Mouse (Mus musculus) heart, postnatal 0 days (tissue): ENCODE results near the gene Tcea3. TPM values are rescaled to one million over a fixed set of nuclear protein-coding genes. Genes with fewer than 3 reads are reported as not detected.

Source experiments
- ATAC-seq: fragments of 200-750 bp; cut with Nextera tagmentation; 2 replicates; pipeline ENCODE4 v1.8.0; 2017; ENCODE audit warnings: low read depth, moderate number of reproducible peaks, moderate library complexity; ENCODE audit not compliant: insufficient read depth
- DNase-seq: peaks from one replicate; pipeline ENCODE4 v3.0.0-alpha.2; 2016; ENCODE audit warnings: low spot score
- H3K27ac ChIP-seq: fragments of 300-500 bp; sonication (generic); 2 replicates; pipeline ENCODE4 v1.5.1; 2014; ENCODE audit warnings: low read depth, mild to moderate bottlenecking
- H3K27me3 ChIP-seq: fragments of 300-500 bp; sonication (generic); 2 replicates; pipeline ENCODE4 v1.6.1; 2014; ENCODE audit warnings: low read length, mixed read lengths; ENCODE audit not compliant: control insufficient read depth, insufficient read depth
- H3K36me3 ChIP-seq: fragments of 300-500 bp; sonication (generic); replicated peaks from 2 replicates; pipeline ENCODE4 v1.6.1; 2014; ENCODE audit warnings: low read length, mixed read lengths; ENCODE audit not compliant: control insufficient read depth, insufficient read depth
- H3K4me1 ChIP-seq: fragments of 300-500 bp; sonication (generic); 2 replicates; pipeline ENCODE4 v1.6.1; 2014; ENCODE audit warnings: antibody characterized with exemption; ENCODE audit not compliant: control insufficient read depth, insufficient read depth
- H3K4me2 ChIP-seq: fragments of 300-500 bp; sonication (generic); 2 replicates; pipeline ENCODE4 v1.6.1; 2014; ENCODE audit warnings: low read depth, mild to moderate bottlenecking, low read length, moderate library complexity
- H3K4me3 ChIP-seq: fragments of 300-500 bp; sonication (generic); 2 replicates; pipeline ENCODE4 v1.5.1; 2014; ENCODE audit warnings: low read depth, low read length
- H3K9ac ChIP-seq: fragments of 300-500 bp; sonication (generic); replicated peaks from 2 replicates; pipeline ENCODE4 v1.6.1; 2014; ENCODE audit warnings: low read depth, low read length, mixed read lengths
- H3K9me3 ChIP-seq: fragments of 300-500 bp; sonication (generic); replicated peaks from 2 replicates; pipeline ENCODE4 v1.6.1; 2016; ENCODE audit warnings: low read length; ENCODE audit not compliant: control insufficient read depth
- CTCF ChIP-seq: IDR thresholded peaks from 2 replicates; pipeline ENCODE4 v1.5.1; 2016; ENCODE audit warnings: antibody characterized with exemption, control low read depth, low read depth
- EP300 ChIP-seq: IDR thresholded peaks from 2 replicates; pipeline ENCODE4 v1.6.1; 2016; ENCODE audit warnings: antibody characterized with exemption, low read depth
- WGBS: fragments of 180-500 bp; shearing (Covaris S2); extraction: QIAGEN DNeasy Blood & Tissue Kit; methylation state at CpG from one replicate; pipeline ENCODE4 v1.1.7; 2014; 5-methylcytosine and 5-hydroxymethylcytosine counted together
- polyA plus RNA-seq: library from polyadenylated mRNA; unstranded; fragments of >200 nt; fragmentation: Nextera tagmentation; extraction: Ambion mirVana; gene quantifications from 2 replicates; pipeline ENCODE4 v1.2.1, GENCODE M21; 2015
- total RNA-seq: library from RNA; depleted of rRNA; stranded (reverse); fragments of >200 nt; gene quantifications from 2 replicates; pipeline ENCODE4 v1.2.3, GENCODE M21; 2014; ENCODE audit warnings: low replicate concordance; rRNA removed

Gene Tcea3
- total and polyA plus RNA-seq, 2 experiments from 2014 or later, result 36.6 to 103 TPM

- peak overlapping the region; percentile 75 for H3K4me2 ChIP-seq
- H3K9me3 ChIP-seq, result no peaks in the 10 kb centered on the region
- WGBS, result under 1% methylated on average over 77 of the region's 81 CpGs
- no peaks in the 10 kb centered on the region for H3K27me3 ChIP-seq
- DNase-seq (no peak), ATAC-seq (peak; percentile 25; the same call in 1 of the 2 replicates)
- no peak for TF ChIP-seq CTCF
- TF ChIP-seq EP300, result no peak
- peak overlapping the region; percentile 96 for H3K9ac ChIP-seq
- peak overlapping the region; percentile 97 for H3K4me3 ChIP-seq
- peaks cover 2% of the 10 kb centered on the region; the same call in 1 of the 2 replicates for H3K36me3 ChIP-seq
- H3K27ac ChIP-seq, result peak overlapping the region; percentile 94
- peaks cover 14% of the 10 kb centered on the region for H3K4me1 ChIP-seq
Observed at GRCm38 (mm10) chr4:136311042-136311999, 63.8 kb downstream of the Tcea3 start.

- no peak for DNase-seq
- Histone ChIP-seq H3K4me1 (peaks cover 14% of the 10 kb centered on the region), H3K9ac (peak overlapping the region; percentile 96), H3K4me2 (peak overlapping the region; percentile 75), H3K27ac (no peak overlapping the region), H3K9me3 (no peaks in the 10 kb centered on the region), H3K4me3 (peak overlapping the region; percentile 97), H3K36me3 (peaks cover 14% of the 10 kb centered on the region; the same call in 1 of the 2 replicates), H3K27me3 (no peaks in the 10 kb centered on the region)
- TF ChIP-seq EP300 (no peak), CTCF (no peak)
- ATAC-seq, result no peak
- WGBS, result 8% methylated on average over 4 of the region's 4 CpGs
Observed at GRCm38 (mm10) chr4:136312616-136313015, 65.1 kb downstream of the Tcea3 start.

DNA sequence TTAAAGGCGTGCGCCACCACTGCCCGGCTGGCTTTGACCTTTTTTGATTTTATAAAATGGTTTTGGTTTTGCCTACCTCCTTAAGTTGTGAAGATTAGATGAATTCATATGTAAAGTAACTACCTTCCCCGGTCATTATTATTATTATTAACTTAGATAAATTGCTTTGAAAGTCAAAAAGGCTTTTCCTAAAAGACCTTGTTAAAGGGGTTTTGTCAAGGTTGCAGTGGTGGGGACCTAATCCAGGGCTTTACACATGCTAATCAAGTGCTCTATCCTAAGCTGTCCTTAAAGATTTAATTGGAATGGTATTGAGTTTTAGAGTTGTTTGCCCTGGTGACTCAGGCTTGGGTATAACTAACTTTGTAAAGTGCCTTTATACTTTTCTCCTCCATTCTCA, 70.1 kb downstream of the Tcea3 start:
- ATAC-seq (no peak), DNase-seq (no peak)
- Histone ChIP-seq H3K27ac (no peak overlapping the region), H3K9ac (no peak overlapping the region), H3K36me3 (peaks cover 58% of the 10 kb centered on the region), H3K4me3 (no peak overlapping the region), H3K4me2 (no peak overlapping the region), H3K4me1 (peaks cover 5% of the 10 kb centered on the region), H3K9me3 (no peaks in the 10 kb centered on the region), H3K27me3 (no peaks in the 10 kb centered on the region)
- TF ChIP-seq CTCF (no peak), EP300 (no peak)
- 91% methylated on average over 4 of the region's 4 CpGs for WGBS

GRCm38 (mm10) chr4:136320016-136320415, 72.5 kb downstream of the Tcea3 start:
- TF ChIP-seq CTCF (no peak), EP300 (no peak)
- H3K4me1 ChIP-seq, result no peaks in the 10 kb centered on the region
- WGBS, result 59% methylated on average over 4 of the region's 4 CpGs
- no peaks in the 10 kb centered on the region for H3K27me3 ChIP-seq
- no peak overlapping the region for H3K9ac ChIP-seq
- DNase-seq, result no peak
- H3K9me3 ChIP-seq, result no peaks in the 10 kb centered on the region
- no peak overlapping the region for H3K27ac ChIP-seq
- no peak for ATAC-seq
- no peak overlapping the region for H3K4me3 ChIP-seq
- peaks cover 70% of the 10 kb centered on the region for H3K36me3 ChIP-seq
- H3K4me2 ChIP-seq, result no peak overlapping the region

DNA sequence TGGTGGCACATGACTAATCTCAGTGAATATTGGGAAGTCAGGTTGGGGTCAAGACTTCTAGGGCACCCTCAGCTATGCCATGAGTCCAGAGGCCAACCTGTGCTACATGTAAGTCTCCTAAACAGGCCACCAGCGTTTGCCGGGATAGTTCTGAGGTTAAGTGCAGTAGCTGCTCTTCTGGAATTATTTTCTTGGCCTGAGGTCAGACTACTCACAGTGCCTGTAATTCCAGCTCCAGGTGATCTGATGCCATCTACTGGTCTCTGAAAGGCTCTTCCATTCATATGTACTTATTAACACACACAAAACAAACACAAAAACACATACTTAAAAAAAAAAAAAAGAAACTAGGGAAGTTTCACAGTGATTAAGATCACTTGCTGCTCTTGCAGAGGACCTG, 76.7 kb downstream of the Tcea3 start:
- 23% methylated on average over 2 of the region's 2 CpGs for WGBS
- ATAC-seq, result no peak; the same call in 1 of the 2 replicates
- Histone ChIP-seq H3K9me3 (no peaks in the 10 kb centered on the region), H3K4me3 (no peak overlapping the region), H3K27me3 (no peaks in the 10 kb centered on the region), H3K27ac (no peak overlapping the region), H3K4me1 (no peaks in the 10 kb centered on the region), H3K9ac (no peak overlapping the region), H3K4me2 (no peak overlapping the region), H3K36me3 (peaks cover 56% of the 10 kb centered on the region)
- TF ChIP-seq CTCF (peak; percentile 43), EP300 (no peak)
- DNase-seq, result no peak

Other genes with a start within 250 kb of the Tcea3 start
- 24.8 and 28.2 TPM in 2 replicates for gene Eloa, start 226.0 kb upstream of the Tcea3 start, total RNA-seq
- gene Eloa, start 226.0 kb upstream of the Tcea3 start, polyA plus RNA-seq, result 20.5 and 21.0 TPM in 2 replicates
- 881 and 949 TPM in 2 replicates for gene Rpl11, start 194.3 kb upstream of the Tcea3 start, total RNA-seq
- 229 and 242 TPM in 2 replicates for gene Rpl11, start 194.3 kb upstream of the Tcea3 start, polyA plus RNA-seq
- gene Id3, start 104.2 kb upstream of the Tcea3 start, total RNA-seq, result 238 and 259 TPM in 2 replicates
- 169 and 188 TPM in 2 replicates for gene Id3, start 104.2 kb upstream of the Tcea3 start, polyA plus RNA-seq
- 6.4 and 6.9 TPM in 2 replicates for gene E2f2, start 75.3 kb upstream of the Tcea3 start, total RNA-seq
- 2.4 and 2.6 TPM in 2 replicates for gene E2f2, start 75.3 kb upstream of the Tcea3 start, polyA plus RNA-seq
- 2.9 and 3.2 TPM in 2 replicates for gene Asap3, start 41.4 kb upstream of the Tcea3 start, total RNA-seq
- 1.7 and 2.0 TPM in 2 replicates for gene Asap3, start 41.4 kb upstream of the Tcea3 start, polyA plus RNA-seq
- 19.1 and 21.3 TPM in 2 replicates for gene Zfp46, start 37.0 kb downstream of the Tcea3 start, total RNA-seq
- gene Zfp46, start 37.0 kb downstream of the Tcea3 start, polyA plus RNA-seq, result 15.3 and 19.5 TPM in 2 replicates
- 25.1 and 39.7 TPM in 2 replicates for gene Hnrnpr, start 63.2 kb downstream of the Tcea3 start, total RNA-seq
- 57.9 and 70.0 TPM in 2 replicates for gene Hnrnpr, start 63.2 kb downstream of the Tcea3 start, polyA plus RNA-seq
- not detected in 2 replicates for gene Htr1d, start 175.8 kb downstream of the Tcea3 start, total RNA-seq
- not detected in 2 replicates for gene Htr1d, start 175.8 kb downstream of the Tcea3 start, polyA plus RNA-seq
- not detected in 2 replicates for gene 6030445D17Rik, start 214.5 kb downstream of the Tcea3 start, total RNA-seq
- gene 6030445D17Rik, start 214.5 kb downstream of the Tcea3 start, polyA plus RNA-seq, result 0.27 and 0.43 TPM in 2 replicates
- gene Luzp1, start 222.0 kb downstream of the Tcea3 start, total RNA-seq, result 22.6 and 24.5 TPM in 2 replicates
- 80.2 and 91.1 TPM in 2 replicates for gene Luzp1, start 222.0 kb downstream of the Tcea3 start, polyA plus RNA-seq